Mouse (Mus musculus) spleen, postnatal 4 days (tissue): ENCODE measurements at regions not wholly inside any gene's neighbourhood (a gene's known extent, or its start where the extent isn't known, plus 50 kb on each side); places are given as distances from the start of the nearest gene placed in this dataset.
"Not testable (repeated sequence)": the region's sequence is repeated elsewhere in the genome, so short reads cannot be mapped to it uniquely, and the experiment has no call there.

Source experiments
- DNase-seq, 2 experiments: peaks; one replicate each; pipeline ENCODE4 v3.0.0; 2022; ENCODE audit warnings: low spot score in 2 of 2

- DNase-seq = no peak
Measured at GRCm38 (mm10) chr10:96188168-96188567, 51.8 kb downstream of the Gm5426 start.

GRCm38 (mm10) chr10:96190168-96190987 is 54.0 kb downstream of the Gm5426 start:
- DNase-seq = no peak

DNA sequence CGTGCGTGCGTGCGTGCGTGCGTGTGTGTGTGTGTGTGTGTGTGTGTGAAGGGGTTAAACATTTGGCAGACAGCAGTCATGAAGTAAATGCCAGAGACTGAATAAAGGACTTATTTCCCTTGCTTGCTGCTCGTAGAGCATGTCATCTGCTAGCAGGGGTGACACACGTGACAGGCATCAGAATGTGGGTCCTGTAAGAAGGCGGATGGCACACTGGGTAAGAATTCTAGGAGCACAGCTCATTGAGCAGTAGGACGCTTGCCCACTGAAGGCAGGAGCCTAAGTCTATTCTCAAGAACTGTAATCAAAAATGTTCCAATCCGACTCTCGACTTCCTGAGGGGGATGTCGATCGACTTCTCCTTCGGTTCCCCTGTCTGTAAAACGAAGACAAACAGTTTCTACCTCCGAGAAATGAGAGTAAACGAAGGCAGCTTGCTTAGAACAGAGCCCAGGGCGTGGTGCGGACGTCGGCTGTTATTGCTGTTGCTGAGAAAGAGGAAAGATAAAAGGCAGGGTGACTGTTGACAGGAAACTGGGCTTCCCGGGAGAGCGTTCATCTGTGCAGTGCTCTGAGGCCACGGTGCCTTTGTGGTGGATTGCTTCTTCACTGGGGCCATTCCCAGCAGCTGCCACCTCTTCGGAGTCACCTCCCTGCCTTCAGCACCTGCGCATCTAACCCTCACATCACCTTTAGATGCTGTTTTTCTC is 64.7 kb downstream of the Gm5426 start:
- peak; percentile 33 to 69 for DNase-seq

GRCm38 (mm10) chr10:96201891-96202290 is 65.5 kb downstream of the Gm5426 start:
- DNase-seq = no peak

DNA sequence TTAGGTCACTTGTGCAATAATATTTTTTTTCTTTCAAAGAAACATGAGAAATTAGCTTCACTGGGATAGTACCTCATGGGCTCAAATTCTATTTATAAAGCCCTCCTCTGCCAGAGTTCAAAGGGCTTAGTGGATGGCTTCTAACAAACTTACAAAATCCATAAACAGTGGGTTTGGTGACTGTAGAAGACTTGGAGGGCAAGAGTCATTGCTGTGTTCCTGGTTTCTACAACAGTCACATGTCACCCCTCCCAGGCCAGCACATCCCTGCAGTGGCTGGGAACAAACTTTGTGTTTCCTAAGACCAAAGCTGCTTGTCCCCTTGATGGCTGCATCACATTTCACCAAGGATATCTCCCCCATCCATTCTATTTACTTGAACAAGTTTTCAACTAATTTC is 66.5 kb downstream of the Gm5426 start:
- DNase-seq = no peak

- DNase-seq = no peak
Measured at GRCm38 (mm10) chr10:96204198-96204597, 67.8 kb downstream of the Gm5426 start.

- no peak for DNase-seq
Measured at GRCm38 (mm10) chr10:96209171-96209570, 72.8 kb downstream of the Gm5426 start.

DNA sequence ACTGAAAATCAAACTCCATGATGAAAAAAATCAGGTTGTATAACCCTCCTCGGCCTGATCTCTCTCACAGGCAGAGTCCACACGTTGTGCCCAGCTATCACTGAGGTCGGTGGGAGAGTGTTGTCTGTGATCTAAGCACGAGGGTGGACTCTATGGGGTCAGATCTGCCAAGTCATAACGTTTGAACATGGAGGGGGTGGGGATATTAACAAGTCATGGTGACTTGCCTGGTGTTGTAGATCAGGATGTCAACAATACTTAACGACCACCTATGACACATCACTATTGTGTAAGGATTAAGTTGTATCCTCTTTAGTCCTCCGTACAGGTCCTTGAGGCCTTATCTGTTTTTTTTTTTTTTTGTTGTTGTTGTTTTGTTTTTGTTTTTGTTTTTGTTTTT is 74.8 kb downstream of the Gm5426 start:
- no peak for DNase-seq

DNA sequence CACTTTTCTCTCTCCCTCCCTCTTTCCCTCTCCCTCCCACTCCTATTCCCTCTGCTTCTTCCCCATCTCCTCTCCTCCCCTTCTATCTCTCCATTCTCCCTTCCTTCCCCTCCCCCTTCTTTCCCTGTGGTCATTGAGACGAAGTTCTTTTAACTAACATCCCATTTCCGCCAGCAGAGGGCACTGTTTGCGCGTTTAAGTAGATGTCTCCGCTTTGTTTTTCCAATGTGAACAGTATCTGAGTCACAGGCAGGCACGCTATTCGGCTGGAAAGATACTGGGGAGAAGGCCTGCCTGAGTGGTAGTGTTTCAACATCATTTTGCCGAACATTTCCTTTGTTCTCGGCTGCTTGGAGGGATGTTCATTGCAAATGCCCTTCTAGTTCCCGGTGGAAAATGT is 77.5 kb downstream of the Gm5426 start:
- peak; percentile 73 to 89 for DNase-seq

- no peak for DNase-seq
Measured at GRCm38 (mm10) chr10:96214285-96214684, 77.9 kb downstream of the Gm5426 start.

DNA sequence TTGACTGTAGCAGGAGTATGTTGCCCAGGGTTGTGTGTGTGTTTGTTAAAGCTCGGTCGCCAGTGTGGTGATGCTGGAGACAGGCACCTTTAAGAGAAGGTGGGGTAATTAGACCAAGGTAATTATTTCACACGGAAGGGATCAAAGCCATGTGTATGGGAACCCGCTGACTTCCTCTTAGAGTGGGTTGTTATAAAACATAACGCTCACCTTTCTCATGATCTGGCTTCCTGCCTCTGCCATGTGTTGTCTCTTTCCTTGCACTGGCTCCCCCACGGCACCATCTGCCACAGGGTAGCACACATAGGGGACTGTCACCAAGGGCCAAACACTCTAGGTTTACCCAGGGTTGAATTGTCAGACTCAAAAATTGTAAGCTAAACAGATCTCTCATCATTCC is 78.5 kb downstream of the Gm5426 start:
- no peak for DNase-seq

DNA sequence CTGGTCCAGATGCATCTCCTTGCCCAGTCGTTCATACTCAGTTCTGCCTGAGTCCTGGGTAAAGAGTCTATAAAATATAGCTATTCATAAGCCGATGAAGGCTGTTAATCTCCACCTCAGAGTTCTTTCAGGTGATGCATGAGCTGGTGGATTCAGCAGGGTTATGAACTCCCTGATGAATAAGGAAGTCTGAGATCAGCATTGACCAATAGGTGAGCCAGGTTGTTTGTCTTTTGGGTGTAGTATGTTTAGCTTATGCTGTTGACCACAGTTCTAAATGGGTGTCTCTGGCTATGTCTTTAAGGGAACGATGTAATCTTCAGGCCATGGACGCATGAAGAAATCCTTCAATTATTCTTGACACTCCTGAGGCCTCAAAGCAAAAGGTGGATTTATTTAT is 84.3 kb downstream of the Gm5426 start:
- no peak for DNase-seq

GRCm38 (mm10) chr10:96230391-96230790 is 94.0 kb downstream of the Gm5426 start:
- peak; percentile 23 to 62 for DNase-seq

- no peak for DNase-seq
Measured at GRCm38 (mm10) chr10:96231309-96231708, 94.9 kb downstream of the Gm5426 start.

GRCm38 (mm10) chr10:96232889-96233288 is 96.5 kb downstream of the Gm5426 start:
- DNase-seq = no peak

- DNase-seq = no peak
Measured at GRCm38 (mm10) chr10:96234564-96235412, 98.4 kb downstream of the Gm5426 start.

GRCm38 (mm10) chr10:96236031-96236430 is 99.6 kb downstream of the Gm5426 start:
- DNase-seq = not testable (repeated sequence)

- no peak for DNase-seq
Measured at GRCm38 (mm10) chr10:96236777-96237373, 100.5 kb downstream of the Gm5426 start.

GRCm38 (mm10) chr10:96237572-96238130 is 101.2 kb downstream of the Gm5426 start:
- no peak for DNase-seq

GRCm38 (mm10) chr10:96238251-96238650 is 101.8 kb downstream of the Gm5426 start:
- DNase-seq = no peak

GRCm38 (mm10) chr10:96238850-96239249 is 102.4 kb downstream of the Gm5426 start:
- DNase-seq = no peak
